Mouse (Mus musculus): ENCODE results near the gene Atxn1. TPM values are rescaled to one million over a fixed set of nuclear protein-coding genes. Genes with fewer than 3 reads are reported as not detected.

Gene Atxn1
- polyA plus RNA-seq (2017; shearing (Covaris generic)), result 15.9 TPM

GRCm38 (mm10) chr13:45964853-45965593 is at the start of gene Atxn1:
Gene Atxn1 (minus strand): TSS chr13:45965008.

GRCm38 (mm10) chr13:45507274-45508229 is 457.3 kb downstream of the Atxn1 start, which contains the start of gene Gmpr:
Gene Gmpr (plus strand): TSS chr13:45507444.

All from inflammation-experienced regulatory T-cells, adult 16 weeks (primary cell).